Mouse (Mus musculus) heart, embryonic 12.5 days (tissue): ENCODE results near the gene Prr15l. TPM values are rescaled to one million over a fixed set of nuclear protein-coding genes. Genes with fewer than 3 reads are reported as not detected.

Experiments
- ATAC-seq: fragments of 200-750 bp; cut with Nextera tagmentation; 2 replicates; pipeline ENCODE4 v1.8.0; 2017; ENCODE audit warnings: moderate TSS enrichment, moderate library complexity; ENCODE audit not compliant: insufficient number of reproducible peaks, low FRiP score
- H3K27ac ChIP-seq: fragments of 300-500 bp; sonication (generic); 2 replicates; pipeline ENCODE4 v1.5.1; 2016; ENCODE audit warnings: mild to moderate bottlenecking, moderate library complexity; ENCODE audit not compliant: poor library complexity, severe bottlenecking
- H3K27me3 ChIP-seq: fragments of 300-500 bp; sonication (generic); replicated peaks from 2 replicates; pipeline ENCODE4 v1.6.1; 2016; ENCODE audit warnings: mild to moderate bottlenecking, moderate library complexity
- H3K36me3 ChIP-seq: fragments of 300-500 bp; sonication (generic); 2 replicates; pipeline ENCODE4 v1.6.1; 2016; ENCODE audit warnings: mild to moderate bottlenecking, moderate library complexity
- H3K4me1 ChIP-seq: fragments of 300-500 bp; sonication (generic); replicated peaks from 2 replicates; pipeline ENCODE4 v1.6.1; 2016; ENCODE audit warnings: mild to moderate bottlenecking
- H3K4me2 ChIP-seq: fragments of 300-500 bp; sonication (generic); 2 replicates; pipeline ENCODE4 v1.6.1; 2016; ENCODE audit warnings: mild to moderate bottlenecking, moderate library complexity
- H3K4me3 ChIP-seq: fragments of 300-500 bp; sonication (generic); 2 replicates; pipeline ENCODE4 v1.5.1; 2016; ENCODE audit warnings: mild to moderate bottlenecking
- H3K9ac ChIP-seq: fragments of 300-500 bp; sonication (generic); 2 replicates; pipeline ENCODE4 v1.6.1; 2016; ENCODE audit warnings: mild to moderate bottlenecking, moderate library complexity
- H3K9me3 ChIP-seq: fragments of 300-500 bp; sonication (generic); replicated peaks from 2 replicates; pipeline ENCODE4 v1.6.1; 2016; ENCODE audit warnings: mild to moderate bottlenecking, moderate library complexity
- WGBS: fragments of 180-500 bp; shearing (Covaris S2); methylation state at CpG from one replicate; pipeline ENCODE4 v1.1.7; 2016; 5-methylcytosine and 5-hydroxymethylcytosine counted together
- polyA plus RNA-seq: library from polyadenylated mRNA; unstranded; fragments of >200 nt; fragmentation: Nextera tagmentation; extraction: Ambion mirVana; gene quantifications from 2 replicates; pipeline ENCODE4 v1.2.1, GENCODE M21; 2016

Gene Prr15l
- polyA plus RNA-seq, 1 experiment from 2014 or later: 0.46 TPM

GRCm38 (mm10) chr11:96952426-96952825 lies 24.5 kb downstream of the Prr15l start:
- no peak overlapping the region for H3K4me3 ChIP-seq
- H3K4me2 ChIP-seq: no peak overlapping the region
- 86% methylated on average over 10 of the region's 10 CpGs for WGBS
- no peaks in the 10 kb centered on the region for H3K9me3 ChIP-seq
- H3K27me3 ChIP-seq: no peaks in the 10 kb centered on the region
- no peak overlapping the region for H3K27ac ChIP-seq
- H3K9ac ChIP-seq: no peak overlapping the region
- no peak for ATAC-seq
- H3K36me3 ChIP-seq: peaks cover 68% of the 10 kb centered on the region
- H3K4me1 ChIP-seq: 0 out of 2 replicates have a peak, but pooled peaks cover 6% of the 10 kb centered on the region

GRCm38 (mm10) chr11:96952896-96953295 lies 25.0 kb downstream of the Prr15l start:
- Histone ChIP-seq H3K4me1 (0 out of 2 replicates have a peak, but pooled peaks cover 6% of the 10 kb centered on the region), H3K27me3 (no peaks in the 10 kb centered on the region), H3K4me3 (no peak overlapping the region), H3K9me3 (no peaks in the 10 kb centered on the region), H3K36me3 (peaks cover 73% of the 10 kb centered on the region), H3K4me2 (no peak overlapping the region), H3K9ac (no peak overlapping the region), H3K27ac (no peak overlapping the region)
- WGBS: 75% methylated on average over 6 of the region's 6 CpGs
- ATAC-seq: no peak

GRCm38 (mm10) chr11:96955094-96955493 lies 27.2 kb downstream of the Prr15l start:
- Histone ChIP-seq H3K4me1 (0 out of 2 replicates have a peak, but pooled peaks cover 6% of the 10 kb centered on the region), H3K4me2 (no peak overlapping the region), H3K27me3 (no peaks in the 10 kb centered on the region), H3K4me3 (no peak overlapping the region), H3K36me3 (peaks cover 89% of the 10 kb centered on the region), H3K9ac (no peak overlapping the region), H3K27ac (no peak overlapping the region), H3K9me3 (no peaks in the 10 kb centered on the region)
- 83% methylated on average over 4 of the region's 4 CpGs for WGBS
- no peak for ATAC-seq

GRCm38 (mm10) chr11:96956009-96956724 lies 28.3 kb downstream of the Prr15l start:
- no peak overlapping the region for H3K4me2 ChIP-seq
- H3K4me1 ChIP-seq: 0 out of 2 replicates have a peak, but pooled peaks cover 6% of the 10 kb centered on the region
- peak; percentile 72 for ATAC-seq
- no peaks in the 10 kb centered on the region for H3K27me3 ChIP-seq
- no peak overlapping the region for H3K9ac ChIP-seq
- no peaks in the 10 kb centered on the region for H3K9me3 ChIP-seq
- peaks cover 93% of the 10 kb centered on the region for H3K36me3 ChIP-seq
- H3K4me3 ChIP-seq: no peak overlapping the region
- no peak overlapping the region for H3K27ac ChIP-seq
- WGBS: 63% methylated on average over 20 of the region's 20 CpGs

- 89% methylated on average over 10 of the region's 10 CpGs for WGBS
- Histone ChIP-seq H3K27me3 (no peaks in the 10 kb centered on the region), H3K9me3 (no peaks in the 10 kb centered on the region), H3K4me3 (no peak overlapping the region), H3K4me1 (0 out of 2 replicates have a peak, but pooled peaks cover 6% of the 10 kb centered on the region), H3K36me3 (peaks cover 93% of the 10 kb centered on the region), H3K4me2 (no peak overlapping the region), H3K9ac (no peak overlapping the region), H3K27ac (no peak overlapping the region)
- ATAC-seq: no peak
Measured at GRCm38 (mm10) chr11:96957061-96957805, 29.3 kb downstream of the Prr15l start.

- H3K36me3 ChIP-seq: peaks cover 42% of the 10 kb centered on the region
- no peak overlapping the region for H3K9ac ChIP-seq
- H3K4me3 ChIP-seq: no peak overlapping the region
- ATAC-seq: peak; percentile 74; the same call in 1 of the 2 replicates
- H3K4me2 ChIP-seq: no peak overlapping the region
- peaks cover 25% of the 10 kb centered on the region for H3K4me1 ChIP-seq
- H3K9me3 ChIP-seq: no peaks in the 10 kb centered on the region
- H3K27me3 ChIP-seq: no peaks in the 10 kb centered on the region
- H3K27ac ChIP-seq: no peak overlapping the region
- WGBS: 20% methylated on average over 8 of the region's 8 CpGs
Measured at GRCm38 (mm10) chr11:96963580-96963979, 35.7 kb downstream of the Prr15l start.

GRCm38 (mm10) chr11:96966172-96966571 lies 38.3 kb downstream of the Prr15l start:
- 88% methylated on average over 3 of the region's 3 CpGs for WGBS
- H3K9me3 ChIP-seq: no peaks in the 10 kb centered on the region
- no peak overlapping the region for H3K27ac ChIP-seq
- peaks cover 18% of the 10 kb centered on the region for H3K36me3 ChIP-seq
- H3K4me2 ChIP-seq: no peak overlapping the region
- no peak overlapping the region for H3K4me3 ChIP-seq
- no peak for ATAC-seq
- no peaks in the 10 kb centered on the region for H3K27me3 ChIP-seq
- no peak overlapping the region for H3K9ac ChIP-seq
- H3K4me1 ChIP-seq: peaks cover 51% of the 10 kb centered on the region

GRCm38 (mm10) chr11:96966914-96967543 lies 39.1 kb downstream of the Prr15l start:
- Histone ChIP-seq H3K36me3 (peaks cover 10% of the 10 kb centered on the region), H3K4me1 (peaks cover 59% of the 10 kb centered on the region), H3K4me2 (peak overlapping the region; percentile 29), H3K27me3 (no peaks in the 10 kb centered on the region), H3K9me3 (no peaks in the 10 kb centered on the region), H3K27ac (peak overlapping the region; percentile 43), H3K9ac (peak overlapping the region; percentile 59; the same call in 1 of the 2 replicates), H3K4me3 (no peak overlapping the region)
- no peak for ATAC-seq
- WGBS: 65% methylated on average over 13 of the region's 13 CpGs

- Histone ChIP-seq H3K27me3 (no peaks in the 10 kb centered on the region), H3K27ac (peak overlapping the region; percentile 99), H3K9ac (peak overlapping the region; percentile 59), H3K9me3 (no peaks in the 10 kb centered on the region), H3K36me3 (peaks cover 3% of the 10 kb centered on the region; the same call in 1 of the 2 replicates), H3K4me3 (no peak overlapping the region), H3K4me2 (peak overlapping the region; percentile 56), H3K4me1 (peaks cover 65% of the 10 kb centered on the region)
- WGBS: 44% methylated on average over 11 of the region's 11 CpGs
- no peak for ATAC-seq
Measured at GRCm38 (mm10) chr11:96967544-96968269, 39.8 kb downstream of the Prr15l start.

GRCm38 (mm10) chr11:96968476-96968875 lies 40.6 kb downstream of the Prr15l start:
- H3K4me2 ChIP-seq: peak overlapping the region; percentile 56

More at GRCm38 (mm10) chr11:96968476-96968875, 40.6 kb downstream of the Prr15l start:
- ATAC-seq: no peak
- Histone ChIP-seq H3K9me3 (no peaks in the 10 kb centered on the region), H3K27me3 (no peaks in the 10 kb centered on the region), H3K4me3 (no peak overlapping the region), H3K36me3 (no peaks in the 10 kb centered on the region), H3K9ac (peak overlapping the region; percentile 59), H3K4me1 (peaks cover 65% of the 10 kb centered on the region), H3K27ac (peak overlapping the region; percentile 99)
- WGBS: 20% methylated on average over 6 of the region's 6 CpGs
